In the genomic region with DNA sequence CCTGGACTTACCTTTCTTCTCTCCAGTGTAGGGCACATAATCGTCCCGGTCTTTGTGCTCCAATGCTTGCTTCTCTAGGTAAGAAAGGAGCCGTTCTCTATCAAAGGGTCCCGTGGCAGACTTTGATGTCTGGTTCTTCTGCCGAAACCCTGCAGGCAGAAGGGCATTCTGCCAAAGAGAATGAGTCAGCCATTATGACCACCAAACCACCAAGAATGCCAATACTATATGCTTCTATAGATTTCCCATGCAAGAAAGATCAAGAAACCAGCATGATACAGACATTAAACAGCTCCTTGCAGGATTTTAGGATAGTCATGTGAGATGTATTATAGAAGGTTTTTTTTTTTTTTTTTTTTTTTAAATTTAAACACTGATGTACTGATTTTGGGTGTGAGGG, we compare ENCODE assay signal across 11 mouse cellular contexts. TPM values are rescaled to one million over a fixed set of nuclear protein-coding genes. Genes with fewer than 3 reads are reported as not detected.
DNase-seq lines count a peak whose midpoint lies in the region; TF ChIP-seq lines count a peak whose summit lies in the region.
"Had no signal": no experiment of that assay in that cellular context is flagged by ENCODE, and none has a peak within 500 bp of the region (broad histone marks: within the 10 kb centered on the region; RNA-seq: fewer than 3 reads in every experiment).

No protein-coding gene starts in this region.

- no peak for TF ChIP-seq CTCF in brain, embryonic 14.5 days (IDR thresholded peaks at IDR 0.05; ENCODE audit: borderline replicate concordance, extremely low read depth, insufficient read depth, insufficient read length)

- DNase-seq in adrenal gland, adult (ENCODE audit: inconsistent age in 2 of 2, low spot score in 1 of 2), result peak; percentile 19 to 65
- DNase-seq in adrenal gland, adult 8-10 months, result no peak
- peak; percentile 74 for DNase-seq in heart, adult 11 months
- no peak for DNase-seq in heart, postnatal 14 days
- DNase-seq in 3T3-L1 (ENCODE audit: low read depth, low spot score), result peak; percentile 73
- DNase-seq in brain, embryonic 14.5 days (ENCODE audit: low read depth), result peak; percentile 53
- DNase-seq in right cerebral cortex, postnatal 4 days, result no peak
- DNase-seq in T-cell, adult 2 months (ENCODE audit: low spot score), result no peak
- DNase-seq: gastrocnemius, postnatal 10 days; right cerebral cortex, postnatal 25 days; thymus, adult 2 months had no signal

- TF ChIP-seq POLR2A in brain, embryonic 14.5 days (IDR thresholded peaks at IDR 0.05; ENCODE audit: borderline replicate concordance, extremely low read depth, insufficient read depth, insufficient read length, poor library complexity, severe bottlenecking), result no peak

- intact Hi-C loops in heart, postnatal 14 days (cut with DNase I), result no loop called here

RNA-seq across cellular contexts. Expression of gene Tmod3, which starts 30.1 kb away (rescaled TPM):
- 10 to 100 TPM; 49.5 to 64.9 (median 56.5) TPM for total RNA-seq in adrenal gland, adult 8-10 months (2022)
- 10 to 100 TPM; 85.9 to 86.1 TPM for total RNA-seq in heart, postnatal 14 days (2021)
- 58.9 and 60.9 TPM in 2 replicates for polyA plus RNA-seq in brain, embryonic 14.5 days (2012; rRNA removed)

Comparison
In these comparisons a context has a peak if more than half of its experiments do, and no peak if none do; other contexts are left out.
1. DNase-seq: peak in adrenal gland, adult (2 of 2), heart, adult 11 months (single experiment), 3T3-L1 (single experiment) and brain, embryonic 14.5 days (single experiment); none in adrenal gland, adult 8-10 months (single experiment), heart, postnatal 14 days (0 of 2), right cerebral cortex, postnatal 4 days (single experiment) and T-cell, adult 2 months (single experiment).